Mouse (Mus musculus) T-helper 2 cell (primary cell): ENCODE results near the gene Add3.

Source experiments
- in situ Hi-C: fragments of 300-600 bp; cut with MboI, MseI; formaldehyde crosslinking; loops from one replicate; pipeline ENCODE4 v1.15.1; 2025; ENCODE audit warnings: high pct_unique_total_duplicates

Add3 gene

GRCm38 (mm10) chr19:53191867-53192487 is 51.7 kb downstream of the Add3 start:
- in situ Hi-C loops, result no loop called here

DNA sequence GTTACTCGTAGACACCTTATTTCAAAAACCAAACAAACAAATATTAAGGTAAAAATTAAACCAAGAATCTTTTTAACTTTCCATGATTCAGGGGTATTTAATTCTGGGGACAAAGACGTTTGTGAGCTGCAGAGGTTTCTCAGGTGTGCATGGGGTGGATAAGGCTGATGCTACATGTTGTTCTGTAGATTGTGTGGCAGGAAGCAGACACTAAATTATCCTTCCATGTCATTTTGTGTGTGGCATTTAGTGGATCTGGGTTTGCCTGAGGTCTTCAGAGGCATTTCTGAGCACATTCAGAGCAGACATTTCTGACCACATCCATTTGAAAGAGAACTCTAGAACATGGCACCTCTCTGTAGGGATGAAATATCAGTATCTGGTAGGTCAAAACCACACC is 52.9 kb downstream of the Add3 start:
- in situ Hi-C loops, result no loop called here

GRCm38 (mm10) chr19:53193964-53194582 is 53.8 kb downstream of the Add3 start:
- in situ Hi-C loops, result no loop called here

DNA sequence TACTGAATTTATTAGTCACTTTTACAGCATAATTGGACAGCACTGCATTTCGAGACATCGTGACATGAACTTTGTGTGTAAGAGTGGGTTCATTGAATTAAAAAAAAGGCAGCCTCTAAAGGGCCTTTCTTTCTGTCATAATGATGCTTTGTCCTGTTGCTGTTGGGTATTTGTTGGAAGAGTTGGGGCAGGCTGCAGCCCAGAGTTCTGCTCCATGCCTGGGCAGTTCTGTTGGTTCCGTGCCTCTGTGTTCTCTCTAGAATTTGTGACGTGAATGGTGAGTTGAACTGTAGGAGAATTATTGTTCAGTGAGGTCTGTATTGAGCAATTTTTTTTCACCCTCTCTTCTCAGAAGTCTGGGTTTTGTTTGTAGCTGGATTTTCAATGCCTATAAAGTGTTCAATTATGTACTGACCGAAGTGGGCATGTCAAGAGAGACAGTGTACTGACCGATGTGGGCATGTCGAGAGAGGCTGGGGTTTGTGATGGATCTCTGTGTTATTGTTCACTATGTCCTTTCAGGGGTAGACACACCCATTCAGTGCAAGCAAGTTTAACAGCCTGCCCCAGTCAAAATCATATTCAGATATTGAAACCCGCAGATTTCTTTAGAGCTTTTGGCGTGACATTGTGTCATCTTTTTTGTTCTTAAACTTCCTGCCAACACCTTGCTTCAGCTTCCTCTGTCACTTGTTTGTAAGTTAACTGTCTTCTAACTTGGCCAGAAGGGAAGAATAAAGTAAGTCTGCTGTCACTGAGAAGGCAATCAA is 54.7 kb downstream of the Add3 start:
- in situ Hi-C loops, result no loop called here

DNA sequence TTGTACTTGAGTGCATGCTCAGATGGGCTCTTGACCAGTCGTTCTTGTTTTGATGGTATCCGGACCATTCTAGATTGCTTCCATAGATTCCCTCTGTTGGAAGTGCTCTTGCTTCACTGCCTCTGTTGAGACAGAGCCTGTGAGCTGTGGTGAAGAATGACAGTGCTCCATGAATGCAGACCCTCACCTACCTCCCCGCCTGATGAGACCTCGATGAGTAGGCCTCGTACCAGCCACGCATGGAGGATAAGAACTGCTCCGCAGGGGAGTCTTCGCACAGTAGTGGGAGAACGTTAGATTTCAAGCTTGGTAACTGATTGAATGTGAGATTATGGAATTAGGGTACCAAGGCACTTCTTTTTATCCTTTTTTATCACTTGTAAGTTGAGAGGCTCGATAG is 56.7 kb downstream of the Add3 start:
- in situ Hi-C loops, result no loop called here

DNA sequence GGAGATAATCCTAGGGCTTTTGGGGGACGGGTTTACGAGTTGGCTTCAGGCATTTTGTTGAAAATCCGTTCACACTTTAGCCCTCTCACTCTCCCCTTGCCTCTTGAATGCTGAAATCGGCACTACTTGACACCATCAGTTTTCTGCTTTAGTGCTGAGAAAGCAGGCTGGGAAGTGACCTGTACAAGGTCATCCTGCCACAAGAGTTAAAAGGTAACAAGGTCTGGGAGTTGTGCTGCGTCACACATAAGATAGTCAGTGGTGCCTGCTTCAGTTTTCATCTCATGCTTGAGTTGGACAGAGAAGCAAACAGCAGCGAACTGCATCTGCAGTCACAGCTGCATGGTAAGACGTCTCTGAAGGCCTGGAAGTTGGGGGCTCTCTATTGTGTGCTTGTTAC is 57.5 kb downstream of the Add3 start:
- in situ Hi-C loops, result no loop called here

DNA sequence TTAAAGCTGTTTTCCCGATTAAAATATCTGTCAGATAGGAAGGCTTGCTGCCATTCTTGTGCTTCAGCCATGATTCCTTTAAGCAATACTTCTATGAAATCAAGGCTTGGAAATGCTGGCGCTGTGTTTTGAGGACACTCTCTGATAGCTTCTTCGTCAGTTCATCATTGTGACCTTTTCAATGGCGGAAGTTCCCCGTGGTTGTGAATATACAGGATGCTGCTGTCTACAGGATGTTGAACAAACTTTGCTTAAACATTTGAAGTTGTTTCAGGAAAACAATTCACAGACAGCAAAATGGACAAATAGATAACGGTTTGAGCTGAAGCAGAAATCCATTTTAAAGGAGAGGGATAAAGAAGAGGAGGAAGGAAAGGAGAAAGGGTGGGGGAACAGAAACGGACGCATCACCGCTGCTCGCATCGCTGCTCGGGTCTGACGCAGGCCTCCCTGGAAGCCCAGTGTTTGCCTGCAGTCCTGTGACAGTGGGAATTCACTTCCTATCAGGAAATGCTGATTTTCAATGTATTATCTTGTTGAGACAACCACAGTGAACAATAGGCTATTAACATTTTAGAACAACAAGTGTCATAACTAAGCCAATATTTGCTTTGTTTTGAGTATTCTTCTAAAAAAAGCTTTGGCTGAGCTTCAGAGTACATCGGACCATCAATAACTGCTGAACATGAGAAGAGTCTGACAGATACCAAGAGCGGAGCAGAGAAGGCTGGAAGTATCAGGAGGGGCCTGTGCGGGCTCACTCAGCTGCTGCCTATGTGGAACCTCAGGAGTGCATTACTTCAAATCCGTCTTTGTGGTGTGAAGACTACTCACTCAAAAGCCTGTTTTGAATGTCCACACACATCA is 58.7 kb downstream of the Add3 start:
- in situ Hi-C loops, result no loop called here

GRCm38 (mm10) chr19:53199711-53200110 is 59.5 kb downstream of the Add3 start:
- in situ Hi-C loops, result no loop called here

- in situ Hi-C loops, result no loop called here
These were observed 61.9 kb downstream of the Add3 start for GRCm38 (mm10) chr19:53202116-53202515.

DNA sequence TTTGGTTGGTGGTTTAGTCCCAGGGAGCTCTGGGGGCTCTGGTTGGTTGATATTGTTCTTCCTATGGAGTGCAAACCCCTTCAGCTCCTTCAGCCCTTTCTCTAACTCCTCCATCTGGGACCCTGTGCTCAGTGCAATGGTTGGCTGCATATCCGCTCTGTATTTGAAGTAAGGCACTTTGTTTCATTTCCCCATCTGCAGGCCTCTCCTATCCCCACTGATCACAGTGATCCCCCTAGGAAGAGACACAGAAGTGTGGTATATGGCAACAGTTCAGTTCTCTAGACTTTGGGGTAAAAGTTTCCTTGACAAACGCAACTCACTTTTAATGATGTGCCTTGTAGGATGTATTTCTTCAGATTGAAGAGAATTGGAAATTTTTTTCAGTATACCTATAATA is 66.7 kb downstream of the Add3 start:
- in situ Hi-C loops, result no loop called here

- in situ Hi-C loops, result no loop called here
These were observed 68.6 kb downstream of the Add3 start for GRCm38 (mm10) chr19:53208830-53209229.

DNA sequence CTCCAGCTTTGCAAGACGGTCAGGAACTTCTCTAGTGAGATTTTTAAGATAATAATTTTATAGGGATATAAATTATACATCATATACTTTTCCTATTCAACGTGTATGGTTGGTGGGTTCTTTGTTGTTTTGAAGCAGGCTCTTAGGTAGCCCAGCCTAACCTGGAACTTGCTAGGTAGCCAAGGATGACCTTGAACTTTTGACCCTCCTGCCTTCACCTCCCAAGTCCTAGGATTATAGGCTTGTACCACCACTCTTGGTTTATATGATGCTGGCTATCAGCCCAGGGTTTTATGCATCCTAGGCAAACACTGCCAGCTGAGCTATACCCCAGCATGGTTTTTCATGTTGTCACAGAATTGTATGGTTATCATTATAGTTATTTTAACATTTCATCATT is 70.0 kb downstream of the Add3 start:
- in situ Hi-C loops, result no loop called here

DNA sequence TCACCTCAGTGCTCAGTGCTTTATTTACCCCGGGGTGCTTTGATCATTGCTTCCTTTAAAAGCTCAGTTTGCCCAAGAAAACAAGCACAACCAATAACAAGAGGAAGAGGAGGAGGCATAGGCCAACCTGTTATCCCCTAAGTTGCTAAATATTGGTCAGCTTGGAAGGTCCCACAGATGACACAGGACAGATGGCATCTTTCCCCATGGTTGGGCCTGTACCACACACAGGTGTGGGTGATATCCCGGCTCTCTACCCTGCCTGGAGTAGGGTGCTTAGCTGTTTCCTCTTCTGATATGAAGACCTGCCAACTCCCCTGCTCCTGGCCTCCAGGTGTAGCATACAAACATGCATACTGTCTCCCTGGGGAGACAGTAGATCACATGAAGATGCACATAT is 75.1 kb downstream of the Add3 start:
- in situ Hi-C loops, result no loop called here

DNA sequence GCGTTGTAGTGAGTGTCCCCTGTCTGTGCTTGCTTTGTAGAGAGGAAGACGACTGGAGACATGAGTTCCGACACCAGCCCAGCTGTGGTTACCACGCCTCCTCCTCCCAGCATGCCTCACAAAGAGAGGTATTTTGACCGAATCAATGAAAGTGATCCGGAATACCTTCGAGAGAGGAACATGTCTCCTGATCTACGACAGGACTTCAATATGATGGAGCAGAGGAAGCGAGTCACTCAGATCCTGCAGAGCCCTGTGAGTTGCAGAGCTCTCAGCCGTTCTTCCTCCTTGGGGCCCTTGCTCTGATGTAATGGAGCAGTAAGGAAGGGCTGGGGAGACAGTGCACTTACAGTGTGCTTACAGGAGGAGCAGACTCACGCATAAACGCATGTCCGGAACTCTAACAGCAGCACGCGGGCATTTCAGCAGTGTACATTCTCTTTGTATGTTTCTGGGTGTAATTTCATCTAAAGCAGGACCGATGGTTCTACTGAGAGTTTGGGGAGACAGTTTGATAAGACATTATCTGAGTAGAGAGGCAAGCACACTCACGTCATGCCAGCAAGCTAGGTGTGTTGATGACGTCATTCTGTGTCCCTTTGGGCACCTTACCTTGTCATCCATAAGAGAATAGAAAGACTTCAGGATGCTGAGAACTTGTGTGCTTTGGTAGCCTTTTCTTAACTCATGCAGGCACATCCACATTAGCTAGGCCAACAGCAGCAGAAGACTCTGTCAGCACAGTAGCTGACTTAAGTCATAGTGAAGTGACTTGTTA is 76.7 kb downstream of the Add3 start:
- in situ Hi-C loops, result no loop called here

- in situ Hi-C loops, result no loop called here
These were observed 77.6 kb downstream of the Add3 start for GRCm38 (mm10) chr19:53217837-53218236.

GRCm38 (mm10) chr19:53219305-53219704 is 79.1 kb downstream of the Add3 start:
- in situ Hi-C loops, result no loop called here

DNA sequence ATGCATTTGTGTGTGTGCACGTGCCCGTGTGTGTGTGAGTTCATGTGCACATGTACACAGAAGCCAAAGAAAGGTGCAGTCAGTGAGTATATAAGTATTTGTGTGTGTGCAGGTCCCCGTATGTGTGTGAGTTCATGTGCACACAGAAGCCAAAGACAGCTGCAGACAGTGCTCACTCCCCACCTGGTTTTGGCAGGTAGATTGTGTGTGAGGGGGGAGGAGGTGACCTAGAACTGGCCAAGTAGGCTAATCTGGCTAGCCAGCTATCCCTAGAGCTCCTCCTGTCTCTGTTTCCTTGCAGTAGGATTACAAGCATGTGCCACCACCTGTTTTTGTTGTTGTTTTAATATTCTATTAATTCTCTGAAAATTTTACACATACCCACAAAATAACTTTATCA is 80.9 kb downstream of the Add3 start:
- in situ Hi-C loops, result loop anchor here (5.0 to 10.0 kb wide), 2 partner anchors 79 to 176 kb away; partner anchors contain the start of genes Add3 and Xpnpep1

GRCm38 (mm10) chr19:53225249-53226070 is 85.2 kb downstream of the Add3 start:
- in situ Hi-C loops, result loop anchor here (10.0 kb wide), 1 partner anchor 181 kb away; the partner anchor contains the start of gene Xpnpep1

- in situ Hi-C loops, result loop anchor here (10.0 kb wide), 1 partner anchor 182 kb away; the partner anchor contains the start of gene Xpnpep1
These were observed 86.4 kb downstream of the Add3 start for GRCm38 (mm10) chr19:53226651-53227050.
